In the genomic region with DNA sequence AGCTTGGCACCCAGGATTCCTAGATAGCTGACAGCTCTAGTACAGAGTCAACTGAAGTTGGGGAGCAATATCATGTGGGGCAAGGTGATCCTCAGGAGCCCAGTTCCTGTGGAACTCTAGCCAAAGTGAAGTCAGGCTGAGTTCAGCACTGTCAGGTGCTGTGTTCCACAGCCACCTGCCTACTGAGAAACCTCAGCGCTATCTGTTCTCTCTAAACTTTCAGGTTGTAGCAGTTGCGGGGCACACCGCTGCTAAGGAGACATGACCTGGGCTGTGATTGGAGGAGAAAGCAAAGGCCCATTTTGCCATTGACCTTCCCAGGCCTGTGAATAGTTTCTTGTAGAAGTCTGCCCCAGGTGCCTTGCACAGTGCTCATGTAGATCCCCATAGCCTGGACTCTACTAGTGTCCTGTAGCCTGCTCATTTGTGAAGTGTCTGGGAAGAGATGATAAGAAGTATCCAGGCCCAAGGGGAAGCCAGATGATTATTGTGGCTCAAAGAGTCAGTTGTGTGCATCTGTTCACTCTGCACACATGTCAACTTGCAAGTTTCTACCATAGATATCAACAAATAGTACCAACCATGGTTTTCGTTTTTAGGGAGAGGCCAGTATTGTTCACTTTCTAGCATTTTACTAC, we compare ENCODE assay signal across 17 mouse cellular contexts. TPM values are rescaled to one million over a fixed set of nuclear protein-coding genes. Genes with fewer than 3 reads are reported as not detected.
"Had no signal": no experiment of that assay in that cellular context is flagged by ENCODE, and none has a peak within 500 bp of the region (broad histone marks: within the 10 kb centered on the region; RNA-seq: fewer than 3 reads in every experiment).

No protein-coding gene starts in this region.

RNA-seq across cellular contexts. Expression of gene Ccr1l1, which starts 11.2 kb away (rescaled TPM):
- total RNA-seq: layer of hippocampus, adult 18-20 months; layer of hippocampus, postnatal 14 days; left cerebral cortex, adult 8-10 months; left cerebral cortex, postnatal 14 days; left cerebral cortex, postnatal 4 days had no signal
- polyA plus RNA-seq: intestine, embryonic 16.5 days; kidney, embryonic 16.5 days; limb, embryonic 12.5 days; limb, embryonic 15.5 days; lung, embryonic 15.5 days; midbrain, embryonic 12.5 days; midbrain, embryonic 15.5 days; neural tube, embryonic 12.5 days; neural tube, embryonic 15.5 days; stomach, embryonic 14.5 days; stomach, postnatal 0 days; thymus, adult 2 months had no signal

RNA-seq across cellular contexts. Expression of gene Ccr3, which starts 54.8 kb away (rescaled TPM):
- total RNA-seq: layer of hippocampus, adult 18-20 months; layer of hippocampus, postnatal 14 days; left cerebral cortex, adult 8-10 months; left cerebral cortex, postnatal 4 days had no signal
- polyA plus RNA-seq: kidney, embryonic 16.5 days; limb, embryonic 12.5 days; limb, embryonic 15.5 days; midbrain, embryonic 15.5 days; neural tube, embryonic 12.5 days; neural tube, embryonic 15.5 days had no signal
